Mouse (Mus musculus) hindbrain, postnatal 0 days (tissue): Measurements from ENCODE around the gene Raph1. TPM values are rescaled to one million over a fixed set of nuclear protein-coding genes. Genes with fewer than 3 reads are reported as not detected.
"Not testable (repeated sequence)": the region's sequence is repeated elsewhere in the genome, so short reads cannot be mapped to it uniquely, and the experiment has no call there.

Experiments used
- ATAC-seq: fragments of 200-750 bp; cut with Nextera tagmentation; 2 replicates; pipeline ENCODE4 v1.8.0; 2017; ENCODE audit warnings: mild to moderate bottlenecking, moderate TSS enrichment, moderate library complexity
- DNase-seq: peaks from one replicate; pipeline ENCODE4 v3.0.0-alpha.2; 2015; ENCODE audit warnings: low spot score
- H3K27ac ChIP-seq: fragments of 300-500 bp; sonication (generic); 2 replicates; pipeline ENCODE4 v1.5.1; 2014; ENCODE audit warnings: mild to moderate bottlenecking
- H3K27me3 ChIP-seq: fragments of 300-500 bp; sonication (generic); 2 replicates; pipeline ENCODE4 v1.6.1; 2014; ENCODE audit warnings: low read length, mixed read lengths; ENCODE audit not compliant: insufficient read depth
- H3K36me3 ChIP-seq: fragments of 300-500 bp; sonication (generic); 2 replicates; pipeline ENCODE4 v1.6.1; 2014; ENCODE audit warnings: low read length, mixed read lengths; ENCODE audit not compliant: insufficient read depth
- H3K4me1 ChIP-seq: fragments of 300-500 bp; sonication (generic); 2 replicates; pipeline ENCODE4 v1.6.1; 2014; ENCODE audit warnings: antibody characterized with exemption, low read length, mixed read lengths; ENCODE audit not compliant: insufficient read depth
- H3K4me2 ChIP-seq: fragments of 300-500 bp; sonication (generic); 2 replicates; pipeline ENCODE4 v1.6.1; 2014; ENCODE audit warnings: low read depth, mild to moderate bottlenecking, low read length, moderate library complexity, mixed read lengths
- H3K4me3 ChIP-seq: fragments of 300-500 bp; sonication (generic); 2 replicates; pipeline ENCODE4 v1.5.1; 2014; ENCODE audit warnings: low read length
- H3K9ac ChIP-seq: fragments of 300-500 bp; sonication (generic); replicated peaks from 2 replicates; pipeline ENCODE4 v1.6.1; 2014; ENCODE audit warnings: mild to moderate bottlenecking, low read length, moderate library complexity, mixed read lengths
- H3K9me3 ChIP-seq: fragments of 300-500 bp; sonication (generic); 2 replicates; pipeline ENCODE4 v1.6.1; 2016; ENCODE audit warnings: low read length, mixed read lengths
- CTCF ChIP-seq: IDR thresholded peaks from 2 replicates; pipeline ENCODE4 v1.5.1; 2016; ENCODE audit warnings: antibody characterized with exemption, control low read depth, low read depth
- WGBS: fragments of 180-500 bp; shearing (Covaris S2); extraction: QIAGEN DNeasy Blood & Tissue Kit; methylation state at CpG from one replicate; pipeline ENCODE4 v1.1.7; 2014; 5-methylcytosine and 5-hydroxymethylcytosine counted together
- microRNA-seq, 2 experiments: library from miRNA; unstranded; fragments of <30 nt; microRNA quantifications; one replicate each; pipeline ENCODE4; 2016
- polyA plus RNA-seq: library from polyadenylated mRNA; unstranded; fragments of >200 nt; fragmentation: Nextera tagmentation; extraction: Ambion mirVana; gene quantifications from 2 replicates; pipeline ENCODE4 v1.2.1, GENCODE M21; 2015
- total RNA-seq: library from RNA; depleted of rRNA; stranded (reverse); fragments of >200 nt; gene quantifications from 2 replicates; pipeline ENCODE4 v1.2.3, GENCODE M21; 2014; rRNA removed

The Raph1 gene
- total and polyA plus RNA-seq, 2 experiments from 2014 or later: 18.7 to 31.0 TPM

DNA sequence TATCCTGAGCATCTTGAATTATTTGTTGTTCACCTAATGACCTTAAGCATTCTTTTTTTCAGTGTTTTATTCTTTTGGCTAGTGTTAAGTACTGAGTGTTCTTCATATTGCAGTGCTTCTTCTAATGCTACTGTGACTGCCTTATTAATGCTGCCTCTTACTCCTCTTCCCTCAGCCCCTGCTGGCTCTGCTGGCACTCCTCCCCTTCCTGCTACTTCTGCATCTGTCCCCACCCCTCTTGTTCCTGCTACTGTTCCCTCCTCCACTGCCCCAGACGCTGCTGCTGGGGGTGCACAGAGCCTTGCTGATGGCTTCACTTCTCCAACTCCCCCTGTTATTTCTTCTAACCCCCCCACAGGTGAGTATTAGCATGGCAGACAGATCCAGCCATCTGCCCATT, 117.0 kb downstream of the Raph1 start:
- ATAC-seq (no peak), DNase-seq (no peak)
- H3K4me3 ChIP-seq: no peak overlapping the region
- H3K36me3 ChIP-seq: peaks cover 7% of the 10 kb centered on the region; the same call in 1 of the 2 replicates
- no peaks in the 10 kb centered on the region for H3K9me3 ChIP-seq
- no peak overlapping the region for H3K9ac ChIP-seq
- no peaks in the 10 kb centered on the region for H3K27me3 ChIP-seq
- no peak overlapping the region for H3K4me2 ChIP-seq
- WGBS: 33% methylated on average over 1 of the region's 1 CpGs
- H3K4me1 ChIP-seq: no peaks in the 10 kb centered on the region
- TF ChIP-seq CTCF: no peak
- no peak overlapping the region for H3K27ac ChIP-seq

GRCm38 (mm10) chr1:60447067-60447466, 119.8 kb downstream of the Raph1 start:
- Histone ChIP-seq H3K9ac (no peak overlapping the region), H3K36me3 (peaks cover 4% of the 10 kb centered on the region; the same call in 1 of the 2 replicates), H3K27ac (no peak overlapping the region), H3K4me3 (no peak overlapping the region), H3K27me3 (no peaks in the 10 kb centered on the region), H3K9me3 (no peaks in the 10 kb centered on the region), H3K4me2 (no peak overlapping the region), H3K4me1 (no peaks in the 10 kb centered on the region)
- TF ChIP-seq CTCF: peak; percentile 41
- no peak for ATAC-seq
- peak; percentile 26 for DNase-seq
- 79% methylated on average over 12 of the region's 12 CpGs for WGBS

DNA sequence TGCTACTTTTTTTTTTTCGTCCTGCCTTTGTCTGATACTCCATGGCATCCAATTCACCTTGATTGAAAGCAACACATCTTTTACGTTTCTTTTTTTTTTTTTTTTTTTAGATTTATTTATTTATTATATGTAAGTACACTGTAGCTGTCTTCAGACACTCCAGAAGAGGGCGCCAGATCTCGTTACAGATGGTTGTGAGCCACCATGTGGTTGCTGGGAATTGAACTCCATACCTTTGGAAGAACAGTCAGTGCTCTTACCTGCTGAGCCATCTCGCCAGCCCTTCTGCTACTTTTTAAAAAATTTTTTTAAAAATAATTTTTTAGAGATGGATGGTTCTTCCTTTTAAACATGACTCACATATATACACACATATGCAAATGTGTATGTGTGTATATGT, 125.5 kb downstream of the Raph1 start:
- not testable (repeated sequence) for H3K9ac ChIP-seq, ATAC-seq, H3K4me3 ChIP-seq, H3K36me3 ChIP-seq, DNase-seq, H3K9me3 ChIP-seq, H3K4me1 ChIP-seq, H3K27ac ChIP-seq, H3K27me3 ChIP-seq, H3K4me2 ChIP-seq
- WGBS: 78% methylated on average over 5 of the region's 5 CpGs

GRCm38 (mm10) chr1:60432497-60432896, 134.4 kb downstream of the Raph1 start:
- ATAC-seq (no peak), DNase-seq (no peak)
- Histone ChIP-seq H3K4me1 (no peaks in the 10 kb centered on the region), H3K36me3 (no peaks in the 10 kb centered on the region), H3K4me3 (no peak overlapping the region), H3K9ac (no peak overlapping the region), H3K9me3 (no peaks in the 10 kb centered on the region), H3K27me3 (no peaks in the 10 kb centered on the region), H3K27ac (no peak overlapping the region), H3K4me2 (no peak overlapping the region)
- 13% methylated on average over 1 of the region's 1 CpGs for WGBS
- no peak for TF ChIP-seq CTCF

Small RNA genes within 50 kb of the gene (microRNA-seq; reads per million reads assigned to microRNA genes)
- gene Gm23762: 0 reads per million in 2 experiments

Other genes starting within 250 kb of the Raph1 start
- 14.4 and 19.1 TPM in 2 replicates for gene Cyp20a1, start 223.8 kb downstream of the Raph1 start, total RNA-seq
- 19.9 and 20.9 TPM in 2 replicates for gene Cyp20a1, start 223.8 kb downstream of the Raph1 start, polyA plus RNA-seq
- 251 and 254 TPM in 2 replicates for gene Abi2, start 157.5 kb downstream of the Raph1 start, total RNA-seq
- gene Abi2, start 157.5 kb downstream of the Raph1 start, polyA plus RNA-seq: 62.0 and 72.9 TPM in 2 replicates
- 0.14 and 0.16 TPM in 2 replicates for gene Cd28, start 149.7 kb upstream of the Raph1 start, total RNA-seq
- gene Cd28, start 149.7 kb upstream of the Raph1 start, polyA plus RNA-seq: 0.10 and 0.15 TPM in 2 replicates